Mouse (Mus musculus) gastrocnemius, adult 2 months (tissue): ENCODE results near the gene Mgarp. TPM values are rescaled to one million over a fixed set of nuclear protein-coding genes. Genes with fewer than 3 reads are reported as not detected.
"Not testable (repeated sequence)": the region's sequence is repeated elsewhere in the genome, so short reads cannot be mapped to it uniquely, and the experiment has no call there.

Experiments used
- DNase-seq: peaks from one replicate; pipeline ENCODE4 v3.0.0; 2022
- H3K27ac ChIP-seq: fragments of 200-600 bp; 2 replicates; pipeline ENCODE4 v1.8.1; 2022; ENCODE audit warnings: mild to moderate bottlenecking
- H3K4me3 ChIP-seq: fragments of 200-600 bp; 2 replicates; pipeline ENCODE4 v1.8.1; 2022; ENCODE audit warnings: mild to moderate bottlenecking, moderate library complexity
- CTCF ChIP-seq: fragments of 200-600 bp; IDR thresholded peaks from 2 replicates; pipeline ENCODE4 v1.8.1; 2022; ENCODE audit warnings: antibody characterized with exemption, mild to moderate bottlenecking, moderate library complexity
- intact Hi-C: fragments of 180-260 bp; cut with DNase I; formaldehyde crosslinking; loops from one replicate; pipeline ENCODE4 v1.15.1; 2025
- total RNA-seq, 2 experiments: library from RNA; stranded (reverse); gene quantifications; 2 replicates each; pipeline ENCODE4 v1.2.3; 2021

The Mgarp gene
- total RNA-seq, 2 experiments from 2014 or later = not detected

- H3K4me3 ChIP-seq = no peak overlapping the region
- no peak for DNase-seq
- no peak for TF ChIP-seq CTCF
- H3K27ac ChIP-seq = no peak overlapping the region
- intact Hi-C loops = loop anchor here (5.0 kb wide), 1 partner anchor 120 kb away; no protein-coding TSS in a partner anchor
Observed at GRCm38 (mm10) chr3:51357078-51357477, 39.5 kb downstream of the Mgarp start.

GRCm38 (mm10) chr3:51354956-51355355, 41.6 kb downstream of the Mgarp start:
- intact Hi-C loops = loop anchor here (5.0 kb wide), 1 partner anchor 118 kb away; no protein-coding TSS in a partner anchor
- not testable (repeated sequence) for H3K4me3 ChIP-seq, H3K27ac ChIP-seq, DNase-seq

- no peak for TF ChIP-seq CTCF
- DNase-seq = no peak
- intact Hi-C loops = no loop called here
- Histone ChIP-seq H3K27ac (no peak overlapping the region), H3K4me3 (no peak overlapping the region)
Observed at GRCm38 (mm10) chr3:51354034-51354427, 42.5 kb downstream of the Mgarp start.

GRCm38 (mm10) chr3:51353325-51354033, 43.1 kb downstream of the Mgarp start:
- H3K27ac ChIP-seq = no peak overlapping the region
- peak; percentile 89 for TF ChIP-seq CTCF
- DNase-seq = peak; percentile 70
- intact Hi-C loops = loop anchor here (1.0 kb wide), 1 partner anchor 64 kb away; no protein-coding TSS in a partner anchor
- H3K4me3 ChIP-seq = no peak overlapping the region

GRCm38 (mm10) chr3:51350806-51351205, 45.7 kb downstream of the Mgarp start:
- Histone ChIP-seq H3K4me3 (no peak overlapping the region), H3K27ac (no peak overlapping the region)
- no peak for TF ChIP-seq CTCF
- DNase-seq = no peak
- intact Hi-C loops = no loop called here

- no peak overlapping the region for H3K4me3 ChIP-seq
- H3K27ac ChIP-seq = no peak overlapping the region
- no peak for TF ChIP-seq CTCF
- intact Hi-C loops = no loop called here
- no peak for DNase-seq
Observed at GRCm38 (mm10) chr3:51348646-51349238, 47.8 kb downstream of the Mgarp start.

GRCm38 (mm10) chr3:51345017-51345416, 51.5 kb downstream of the Mgarp start:
- not testable (repeated sequence) for H3K27ac ChIP-seq
- peak; percentile 4; the same call in 1 of the 2 replicates for TF ChIP-seq CTCF

GRCm38 (mm10) chr3:51344182-51344581, 52.4 kb downstream of the Mgarp start:
- DNase-seq, intact Hi-C loops, H3K27ac ChIP-seq, H3K4me3 ChIP-seq: not testable (repeated sequence)

More at GRCm38 (mm10) chr3:51345017-51345416, 51.5 kb downstream of the Mgarp start:
- H3K4me3 ChIP-seq, DNase-seq, intact Hi-C loops: not testable (repeated sequence)

- no peak for DNase-seq
- TF ChIP-seq CTCF = no peak
- Histone ChIP-seq H3K4me3 (no peak overlapping the region), H3K27ac (no peak overlapping the region)
- intact Hi-C loops = no loop called here
Observed at GRCm38 (mm10) chr3:51343260-51343659, 53.3 kb downstream of the Mgarp start.

- TF ChIP-seq CTCF = no peak
- DNase-seq = no peak
- intact Hi-C loops = no loop called here
- Histone ChIP-seq H3K4me3 (peak overlapping the region; percentile 98), H3K27ac (peak overlapping the region; percentile 97)
Observed at GRCm38 (mm10) chr3:51342152-51342551, 54.4 kb downstream of the Mgarp start.

GRCm38 (mm10) chr3:51341268-51342081, 55.1 kb downstream of the Mgarp start:
- peak overlapping the region; percentile 98 for H3K4me3 ChIP-seq
- TF ChIP-seq CTCF = no peak
- peak; percentile 97 for DNase-seq
- H3K27ac ChIP-seq = peak overlapping the region; percentile 100
- intact Hi-C loops = no loop called here

- intact Hi-C loops = no loop called here
- peak; percentile 97 for DNase-seq
- H3K27ac ChIP-seq = peak within 1 kb of the TSS; percentile 100
- peak within 1 kb of the TSS; percentile 98 for H3K4me3 ChIP-seq
- no peak for TF ChIP-seq CTCF
Observed at GRCm38 (mm10) chr3:51340552-51341267, 55.8 kb downstream of the Mgarp start, which contains the start of gene Elf2. Gene Elf2, minus strand, starts transcription at chr3:51340663.
